Mouse (Mus musculus): ENCODE results near the gene Tdrd12. TPM values are rescaled to one million over a fixed set of nuclear protein-coding genes. Genes with fewer than 3 reads are reported as not detected.
"Not testable (repeated sequence)": the region's sequence is repeated elsewhere in the genome, so short reads cannot be mapped to it uniquely, and the experiment has no call there.

The Tdrd12 gene
- polyA plus RNA-seq, 1 experiment from 2014 or later, result 0.59 TPM

DNA sequence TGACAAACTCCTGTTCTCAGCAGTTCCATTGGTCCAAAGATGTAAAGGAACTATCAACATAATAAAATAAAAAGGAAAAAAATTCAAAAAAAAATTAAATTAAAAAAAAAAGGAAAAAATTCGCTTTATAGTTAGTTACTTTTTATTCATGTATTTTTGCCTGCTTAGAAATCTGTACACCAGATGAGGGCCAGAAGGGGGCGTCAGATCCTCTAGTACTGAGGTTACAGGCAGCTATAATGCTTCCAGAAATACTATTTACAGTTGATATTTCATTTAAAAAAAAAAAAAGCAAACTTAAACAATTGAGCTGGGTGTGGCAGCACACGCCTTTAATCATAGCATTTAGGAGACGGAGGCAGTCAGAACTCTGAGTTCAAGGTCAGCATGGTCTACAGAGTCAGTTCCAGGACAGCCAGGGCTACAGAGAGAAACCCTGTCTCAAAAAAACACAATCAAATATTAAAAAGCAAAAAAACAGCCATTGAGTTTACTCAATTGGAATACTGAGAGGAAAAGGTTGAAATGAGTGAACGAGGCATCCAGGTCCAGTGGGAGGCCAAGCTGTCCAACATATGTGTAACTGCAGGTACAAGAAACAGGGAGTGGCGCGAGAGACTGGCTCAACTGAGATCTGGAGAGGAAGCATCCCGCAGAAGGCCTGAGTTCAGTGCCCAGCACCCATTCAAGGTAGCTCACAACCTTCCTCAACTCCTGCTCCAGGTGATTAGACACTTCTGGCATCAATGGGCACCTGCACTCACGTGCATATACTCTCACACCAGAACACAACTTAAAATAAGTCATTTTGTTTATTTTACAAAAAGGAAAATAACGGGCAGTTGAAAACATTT lies 16.4 kb upstream of the Tdrd12 start:
- peaks cover 16% of the 10 kb centered on the region for H3K4me1 ChIP-seq (replicated peaks)
- H3K9ac ChIP-seq, result peak overlapping the region; percentile 94
- H3K36me3 ChIP-seq, result peaks cover 25% of the 10 kb centered on the region
- no peaks in the 10 kb centered on the region for H3K27me3 ChIP-seq
- no peak overlapping the region for H3K27ac ChIP-seq (replicated peaks)
- H3K4me3 ChIP-seq, result peak overlapping the region; percentile 74
- no peaks in the 10 kb centered on the region for H3K9me3 ChIP-seq
- ATAC-seq (ENCODE audit: low read depth), result no peak
- 66% methylated on average over 10 of the region's 10 CpGs for WGBS
- H3K4me2 ChIP-seq, result peak overlapping the region; percentile 93

DNA sequence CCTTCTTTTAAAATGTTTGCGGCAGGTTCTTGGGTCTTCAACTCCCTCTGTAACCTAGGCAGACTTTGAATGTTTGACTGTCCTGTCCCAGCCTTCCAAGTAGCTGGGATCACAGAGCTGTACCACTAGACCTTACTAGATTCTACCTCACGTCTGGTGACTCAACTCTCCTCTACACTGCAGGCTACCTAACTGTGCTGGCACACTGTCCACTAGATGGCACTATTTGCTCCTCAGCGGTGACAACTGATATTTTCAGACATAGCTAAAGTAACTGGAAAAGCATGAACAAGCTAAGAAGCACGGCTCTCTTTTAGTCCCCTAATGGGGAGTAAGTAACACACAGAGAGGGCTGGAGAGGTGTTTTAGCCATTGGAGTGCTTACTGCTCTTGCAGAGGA lies 8.3 kb upstream of the Tdrd12 start:
- peak; percentile 61; the same call in 1 of the 2 replicates for ATAC-seq (ENCODE audit: low read depth)
- 32% methylated on average over 4 of the region's 4 CpGs for WGBS
- Histone ChIP-seq H3K4me3 (no peak overlapping the region), H3K36me3 (peaks cover 40% of the 10 kb centered on the region), H3K4me2 (no peak overlapping the region), H3K4me1 (replicated peaks) (no peaks in the 10 kb centered on the region), H3K27me3 (no peaks in the 10 kb centered on the region), H3K9me3 (no peaks in the 10 kb centered on the region), H3K27ac (replicated peaks) (no peak overlapping the region), H3K9ac (no peak overlapping the region)

DNA sequence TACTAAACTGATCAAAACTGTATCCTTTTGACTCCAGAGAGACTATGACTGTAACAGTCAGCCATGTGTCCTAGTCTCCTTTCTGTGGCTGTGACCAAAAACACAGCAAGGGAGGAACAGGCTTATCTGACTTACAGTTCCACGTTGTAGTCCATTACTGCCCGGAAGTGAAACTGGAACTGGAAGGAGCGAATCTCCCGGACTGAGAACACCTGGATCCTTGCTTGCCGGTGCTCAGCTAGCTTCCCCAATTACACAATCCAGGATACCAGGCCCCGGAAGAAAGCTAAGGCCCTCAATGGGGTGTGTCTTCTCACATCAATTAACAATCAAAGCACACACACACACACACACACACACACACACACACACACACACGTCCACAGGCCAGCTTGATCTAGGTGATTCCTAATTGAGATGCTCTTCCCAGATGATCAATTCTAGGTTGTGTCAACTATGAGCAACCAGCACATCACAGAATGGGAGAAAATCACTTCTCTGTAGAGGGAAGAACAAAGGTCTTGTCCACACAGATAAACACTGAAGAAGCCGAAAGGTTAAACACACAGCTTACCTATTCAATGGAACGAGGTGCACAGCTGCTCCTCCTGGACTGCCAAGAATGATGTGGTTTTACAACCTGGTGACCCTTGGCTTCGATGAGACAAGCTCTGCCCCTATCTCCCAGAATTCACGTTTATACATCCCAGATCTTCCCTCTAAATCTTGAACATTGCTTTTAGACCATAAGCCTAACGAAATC lies 1.6 kb downstream of the Tdrd12 start:
- Histone ChIP-seq H3K4me2 (no peak overlapping the region), H3K4me3 (no peak overlapping the region), H3K9ac (no peak overlapping the region), H3K9me3 (no peaks in the 10 kb centered on the region), H3K36me3 (no peaks in the 10 kb centered on the region), H3K27ac (replicated peaks) (no peak overlapping the region), H3K27me3 (no peaks in the 10 kb centered on the region), H3K4me1 (replicated peaks) (no peaks in the 10 kb centered on the region)
- no peak for ATAC-seq (ENCODE audit: low read depth)
- 82% methylated on average over 12 of the region's 12 CpGs for WGBS

DNA sequence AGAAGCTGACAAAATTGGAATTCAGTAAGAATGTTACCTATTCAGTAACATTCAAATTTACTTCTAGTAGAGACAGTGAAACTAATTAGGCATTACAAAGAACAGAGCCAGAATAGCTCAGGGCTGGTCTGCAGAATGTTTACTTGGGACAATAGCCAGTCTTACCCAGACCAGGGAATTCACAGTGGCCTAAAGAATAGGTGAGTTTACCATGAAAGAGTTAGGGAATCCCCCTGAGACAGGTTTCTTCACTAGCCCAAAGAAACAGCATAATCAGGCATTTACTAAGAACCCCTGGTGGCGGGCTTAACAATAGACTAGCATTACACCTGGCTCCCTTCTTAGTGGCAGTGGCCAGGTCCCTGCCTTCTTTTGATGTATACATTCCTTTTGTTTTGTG lies 7.0 kb downstream of the Tdrd12 start:
- H3K4me2 ChIP-seq; H3K9ac ChIP-seq; H3K36me3 ChIP-seq; H3K9me3 ChIP-seq; H3K27ac ChIP-seq (replicated peaks); H3K4me3 ChIP-seq; H3K27me3 ChIP-seq; H3K4me1 ChIP-seq (replicated peaks); ATAC-seq (ENCODE audit: low read depth): not testable (repeated sequence)
- 48% methylated on average over 1 of the region's 1 CpGs for WGBS

DNA sequence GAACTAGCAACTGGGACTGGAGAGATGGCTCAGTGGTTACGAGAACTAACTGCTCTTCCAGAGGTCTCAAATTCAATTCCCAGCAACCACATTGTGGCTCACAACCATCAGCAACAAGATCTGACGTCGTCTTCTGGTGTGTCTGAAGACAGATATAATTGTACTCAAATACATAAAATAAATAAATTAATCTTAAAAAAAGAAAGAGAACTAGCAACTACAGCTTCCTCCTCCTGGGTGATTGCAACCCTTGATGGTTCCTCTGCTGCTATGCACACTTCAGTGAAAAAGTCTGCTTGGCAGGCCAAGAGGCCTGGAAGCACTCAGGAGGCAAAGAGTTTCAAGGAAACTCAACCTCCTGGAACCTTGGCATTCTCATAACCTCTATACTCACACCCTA lies 7.5 kb downstream of the Tdrd12 start:
- no peaks in the 10 kb centered on the region for H3K27me3 ChIP-seq
- H3K9me3 ChIP-seq, result no peaks in the 10 kb centered on the region
- H3K4me2 ChIP-seq, result no peak overlapping the region
- no peak overlapping the region for H3K9ac ChIP-seq
- no peak overlapping the region for H3K27ac ChIP-seq (replicated peaks)
- WGBS, result 79% methylated on average over 3 of the region's 3 CpGs
- H3K4me1 ChIP-seq (replicated peaks), result no peaks in the 10 kb centered on the region
- no peak for ATAC-seq (ENCODE audit: low read depth)
- no peak overlapping the region for H3K4me3 ChIP-seq
- H3K36me3 ChIP-seq, result no peaks in the 10 kb centered on the region

DNA sequence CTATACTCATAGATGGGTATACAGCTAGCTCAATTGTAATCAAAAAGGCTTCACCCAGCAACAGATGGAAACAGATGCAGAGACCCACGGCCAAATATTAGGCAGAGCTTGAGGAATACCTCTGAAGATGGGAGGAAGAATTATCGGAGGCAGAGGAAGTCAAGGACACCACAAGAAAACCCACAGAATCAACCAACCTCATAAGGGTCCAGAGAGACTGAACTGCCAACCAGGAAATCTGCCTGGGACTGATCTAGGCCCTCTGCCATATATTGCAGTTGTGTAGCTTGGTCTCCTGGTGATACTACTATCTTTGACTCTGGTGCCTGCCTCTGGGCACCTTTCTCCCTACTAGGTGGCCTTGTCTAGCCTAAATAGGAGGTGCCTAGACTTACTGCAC lies 10.8 kb downstream of the Tdrd12 start:
- H3K9me3 ChIP-seq, result no peaks in the 10 kb centered on the region
- no peak for ATAC-seq (ENCODE audit: low read depth)
- 86% methylated on average over 2 of the region's 2 CpGs for WGBS
- no peaks in the 10 kb centered on the region for H3K4me1 ChIP-seq (replicated peaks)
- H3K4me3 ChIP-seq, result no peak overlapping the region
- H3K4me2 ChIP-seq, result no peak overlapping the region
- H3K36me3 ChIP-seq, result no peaks in the 10 kb centered on the region
- no peak overlapping the region for H3K9ac ChIP-seq
- no peaks in the 10 kb centered on the region for H3K27me3 ChIP-seq
- no peak overlapping the region for H3K27ac ChIP-seq (replicated peaks)

DNA sequence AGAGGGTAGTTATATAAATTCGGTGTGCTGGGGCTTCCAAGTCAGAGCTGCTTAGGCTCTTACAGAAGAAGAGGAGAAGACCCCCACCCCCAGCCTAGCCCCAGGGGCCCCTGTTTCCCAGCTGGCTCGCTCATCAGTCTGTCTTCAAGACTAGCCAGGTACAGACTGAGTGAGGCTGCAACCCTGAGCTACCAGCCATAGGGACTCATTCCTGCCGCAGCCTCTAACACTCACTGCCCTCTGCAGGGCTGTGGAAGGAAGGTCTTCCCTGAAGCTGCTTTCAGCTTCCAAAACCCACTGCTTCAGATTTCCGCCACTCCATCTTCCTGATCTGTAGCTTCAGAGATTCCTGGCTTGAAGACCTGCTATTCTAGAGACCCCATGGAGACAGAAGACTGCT lies 35.5 kb downstream of the Tdrd12 start:
- Histone ChIP-seq H3K27me3 (no peaks in the 10 kb centered on the region), H3K4me2 (no peak overlapping the region), H3K4me1 (replicated peaks) (0 out of 2 replicates have a peak, but pooled peaks cover 3% of the 10 kb centered on the region), H3K4me3 (no peak overlapping the region), H3K9ac (no peak overlapping the region), H3K36me3 (no peaks in the 10 kb centered on the region), H3K9me3 (no peaks in the 10 kb centered on the region), H3K27ac (replicated peaks) (no peak overlapping the region)
- 31% methylated on average over 4 of the region's 4 CpGs for WGBS
- 0 out of 2 replicates have a peak, but pooled peaks have one; percentile 43 for ATAC-seq (ENCODE audit: low read depth)

DNA sequence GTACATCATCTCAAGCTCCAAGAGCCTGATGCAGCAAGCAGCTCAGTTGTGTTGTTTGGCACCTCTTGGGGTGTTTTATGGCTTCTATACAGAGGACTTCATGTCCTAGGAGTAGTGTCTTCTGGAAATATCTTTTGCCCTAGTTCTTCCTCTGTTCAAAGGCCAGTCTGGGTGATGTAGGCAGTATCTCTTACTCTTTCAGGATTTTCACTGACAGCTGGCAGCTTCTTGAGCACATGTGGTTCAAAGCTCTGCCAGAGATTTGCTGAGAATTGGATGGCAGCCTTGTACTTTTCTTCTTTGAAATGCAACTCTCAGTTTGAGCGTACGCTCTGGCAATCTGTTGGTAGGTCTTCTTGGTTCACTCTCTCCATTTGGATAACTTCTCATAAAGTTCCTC lies 40.0 kb downstream of the Tdrd12 start:
- no peak overlapping the region for H3K4me2 ChIP-seq
- ATAC-seq (ENCODE audit: low read depth), result no peak
- 95% methylated on average over 2 of the region's 2 CpGs for WGBS

DNA sequence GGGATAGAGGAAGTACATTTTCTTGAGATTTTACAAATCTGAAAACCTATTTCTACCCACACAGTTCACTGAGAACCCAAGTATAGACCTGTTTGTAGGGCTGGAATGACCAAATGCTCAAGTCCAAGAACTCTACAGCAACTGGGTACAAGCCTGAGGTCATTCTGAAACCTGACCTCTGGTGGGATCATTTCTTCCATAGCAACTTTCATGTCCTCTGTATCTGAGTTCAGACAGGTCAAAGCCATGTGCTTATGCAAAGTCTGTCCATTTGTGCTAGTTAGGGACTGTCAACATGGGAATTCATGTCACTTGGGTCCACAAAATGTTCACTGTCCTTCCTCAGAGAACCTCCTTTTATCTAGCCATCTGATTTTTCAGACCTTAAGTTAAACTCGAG lies 46.5 kb downstream of the Tdrd12 start:
- H3K9me3 ChIP-seq, result no peaks in the 10 kb centered on the region
- H3K36me3 ChIP-seq, result no peaks in the 10 kb centered on the region
- H3K27me3 ChIP-seq, result no peaks in the 10 kb centered on the region
- H3K4me1 ChIP-seq (replicated peaks), result no peaks in the 10 kb centered on the region
- H3K4me2 ChIP-seq, result no peak overlapping the region
- ATAC-seq (ENCODE audit: low read depth), result no peak
- no peak overlapping the region for H3K4me3 ChIP-seq
- 92% methylated on average over 1 of the region's 1 CpGs for WGBS
- H3K9ac ChIP-seq, result no peak overlapping the region
- no peak overlapping the region for H3K27ac ChIP-seq (replicated peaks)

More for the DNA sequence above, 40.0 kb downstream of the Tdrd12 start:
- Histone ChIP-seq H3K9me3 (no peaks in the 10 kb centered on the region), H3K9ac (no peak overlapping the region), H3K36me3 (no peaks in the 10 kb centered on the region), H3K4me1 (replicated peaks) (no peaks in the 10 kb centered on the region), H3K27ac (replicated peaks) (no peak overlapping the region), H3K27me3 (no peaks in the 10 kb centered on the region), H3K4me3 (no peak overlapping the region)

DNA sequence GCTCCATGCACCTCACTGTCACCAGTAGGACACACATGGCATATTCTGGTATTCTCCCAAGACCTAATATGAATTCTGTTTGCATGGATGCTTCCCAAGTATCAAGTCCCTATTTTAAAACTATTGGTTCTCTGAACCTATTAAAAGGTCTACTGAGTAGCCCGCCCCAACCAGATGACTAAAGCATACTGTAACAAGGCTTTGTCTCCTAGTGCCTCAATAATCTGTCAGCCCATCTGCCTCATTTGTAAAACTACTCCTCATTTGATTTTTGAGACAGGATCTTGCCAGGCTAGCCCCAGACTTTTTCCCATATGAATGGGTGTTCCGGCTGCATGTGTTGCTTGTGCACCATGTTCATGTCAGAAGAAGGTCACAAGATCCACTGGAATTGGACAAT lies 47.4 kb downstream of the Tdrd12 start:
- no peak overlapping the region for H3K4me3 ChIP-seq
- no peaks in the 10 kb centered on the region for H3K36me3 ChIP-seq
- no peaks in the 10 kb centered on the region for H3K9me3 ChIP-seq
- H3K27me3 ChIP-seq, result no peaks in the 10 kb centered on the region
- no peaks in the 10 kb centered on the region for H3K4me1 ChIP-seq (replicated peaks)
- H3K9ac ChIP-seq, result no peak overlapping the region
- ATAC-seq (ENCODE audit: low read depth), result no peak
- H3K27ac ChIP-seq (replicated peaks), result no peak overlapping the region
- 95% methylated on average over 2 of the region's 2 CpGs for WGBS
- no peak overlapping the region for H3K4me2 ChIP-seq

DNA sequence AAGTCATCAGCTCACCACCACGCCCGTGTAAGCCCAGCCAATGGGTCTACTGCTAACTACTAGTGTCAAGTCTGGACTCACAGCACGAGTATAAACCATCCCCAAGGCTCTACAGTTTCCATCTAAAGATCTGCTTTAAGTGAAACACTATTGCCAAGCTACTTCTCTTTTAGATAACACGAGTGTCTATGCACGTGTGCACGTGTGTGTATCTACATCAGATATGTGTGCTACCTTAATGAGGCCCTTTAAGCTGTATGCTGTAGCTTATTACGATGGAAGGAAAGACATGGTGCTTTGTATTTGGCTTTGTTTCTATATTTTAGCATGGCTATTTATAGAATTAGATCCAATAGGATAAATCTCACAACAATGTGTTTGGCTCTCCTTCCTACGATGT lies 51.0 kb downstream of the Tdrd12 start:
- no peak for ATAC-seq (ENCODE audit: low read depth)
- Histone ChIP-seq H3K4me1 (replicated peaks) (no peaks in the 10 kb centered on the region), H3K36me3 (no peaks in the 10 kb centered on the region), H3K9me3 (no peaks in the 10 kb centered on the region), H3K4me3 (no peak overlapping the region), H3K9ac (no peak overlapping the region), H3K27me3 (no peaks in the 10 kb centered on the region), H3K27ac (replicated peaks) (no peak overlapping the region), H3K4me2 (no peak overlapping the region)
- 90% methylated on average over 8 of the region's 8 CpGs for WGBS

DNA sequence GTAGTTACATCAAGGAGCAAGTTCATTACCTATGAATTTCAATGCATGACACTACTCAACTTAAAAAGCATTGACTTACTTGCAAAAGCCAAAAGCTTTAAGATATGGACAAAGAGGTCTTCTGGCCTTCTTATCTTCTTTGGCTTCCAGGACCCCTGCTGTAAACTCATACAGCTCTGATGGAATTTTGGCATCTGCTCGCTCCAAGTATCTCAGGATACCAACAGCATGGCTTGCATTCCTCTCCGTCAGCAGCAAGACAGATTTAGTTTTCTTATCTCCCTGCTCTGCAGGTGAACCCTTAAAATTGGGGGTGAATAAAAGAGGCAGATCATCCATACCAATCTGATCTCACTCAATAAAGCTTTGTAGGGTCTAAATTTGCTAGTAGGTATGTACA lies 52.4 kb downstream of the Tdrd12 start:
- H3K4me2 ChIP-seq, result no peak overlapping the region
- no peaks in the 10 kb centered on the region for H3K36me3 ChIP-seq
- H3K27me3 ChIP-seq, result no peaks in the 10 kb centered on the region
- no peaks in the 10 kb centered on the region for H3K4me1 ChIP-seq (replicated peaks)
- no peak overlapping the region for H3K4me3 ChIP-seq
- no peak overlapping the region for H3K9ac ChIP-seq
- H3K9me3 ChIP-seq, result no peaks in the 10 kb centered on the region
- H3K27ac ChIP-seq (replicated peaks), result no peak overlapping the region
- no peak for ATAC-seq (ENCODE audit: low read depth)
- 86% methylated on average over 2 of the region's 2 CpGs for WGBS

Measured in neural tube, embryonic 13.5 days (tissue).